Mouse (Mus musculus) adrenal gland, adult 10 weeks (tissue): ENCODE measurements around the gene Olfr545. TPM values are rescaled to one million over a fixed set of nuclear protein-coding genes. Genes with fewer than 3 reads are reported as not detected.

Experiments used
- polyA plus RNA-seq: library from polyadenylated mRNA; stranded (reverse); fragments of 350-450 nt; fragmentation: Illumina TruSeq; extraction: RNeasy Lipid Tissue Mini Kit (QIAGEN cat#74804); gene quantifications from one replicate; pipeline ENCODE4 v1.2.3, GENCODE M21; 2014; ENCODE audit warnings: low read depth, low replicate concordance

Gene Olfr545
- polyA plus RNA-seq = not detected

GRCm38 (mm10) chr7:102499473-102499872 is at the start of gene Olfr545:
TSS of gene Olfr545 (minus strand) at chr7:102499573.

GRCm38 (mm10) chr7:102540596-102540995 is 41.2 kb upstream of the Olfr545 start, which contains the start of gene Olfr548-ps1:
TSS of gene Olfr548-ps1 (plus strand) at chr7:102540896.

GRCm38 (mm10) chr7:102534449-102534848 is 35.1 kb upstream of the Olfr545 start, which contains the start of gene Olfr547:
TSS of gene Olfr547 (plus strand) at chr7:102534749.

GRCm38 (mm10) chr7:102488161-102488560 is 11.2 kb downstream of the Olfr545 start, which contains the start of gene Olfr544:
TSS of gene Olfr544 (minus strand) at chr7:102488313.

GRCm38 (mm10) chr7:102481579-102481978 is 17.8 kb downstream of the Olfr545 start, which contains the start of gene Olfr543:
TSS of gene Olfr543 (minus strand) at chr7:102481679.

GRCm38 (mm10) chr7:102441657-102442391 is 57.5 kb downstream of the Olfr545 start, which contains the start of gene Rrm1:
TSS of gene Rrm1 (plus strand) at chr7:102441695.

Other genes starting within 250 kb of the Olfr545 start
- 7.1 TPM for gene Rhog, start 243.5 kb downstream of the Olfr545 start, polyA plus RNA-seq
- 15.4 TPM for gene Stim1, start 231.8 kb downstream of the Olfr545 start, polyA plus RNA-seq
- 47.2 TPM for gene Rrm1, start 57.9 kb downstream of the Olfr545 start, polyA plus RNA-seq
- not detected for gene Olfr543, start 17.9 kb downstream of the Olfr545 start, polyA plus RNA-seq
- gene Olfr544, start 11.3 kb downstream of the Olfr545 start, polyA plus RNA-seq = not detected
- gene Olfr547, start 35.2 kb upstream of the Olfr545 start, polyA plus RNA-seq = not detected
- gene Olfr548-ps1, start 41.3 kb upstream of the Olfr545 start, polyA plus RNA-seq = not detected
- not detected for gene Olfr549, start 50.3 kb upstream of the Olfr545 start, polyA plus RNA-seq
- 17.0 TPM for gene Trim21, start 65.9 kb upstream of the Olfr545 start, polyA plus RNA-seq
- not detected for gene Olfr550, start 71.9 kb upstream of the Olfr545 start, polyA plus RNA-seq
- not detected for gene Olfr551, start 92.3 kb upstream of the Olfr545 start, polyA plus RNA-seq
- gene Olfr552, start 98.2 kb upstream of the Olfr545 start, polyA plus RNA-seq = not detected
- not detected for gene Olfr553, start 118.6 kb upstream of the Olfr545 start, polyA plus RNA-seq
- not detected for gene Olfr554, start 138.9 kb upstream of the Olfr545 start, polyA plus RNA-seq
- gene Olfr555, start 159.2 kb upstream of the Olfr545 start, polyA plus RNA-seq = not detected
- not detected for gene Olfr556, start 165.3 kb upstream of the Olfr545 start, polyA plus RNA-seq
- 8.5 TPM for gene Trim68, start 187.8 kb upstream of the Olfr545 start, polyA plus RNA-seq
- gene Olfr557, start 196.3 kb upstream of the Olfr545 start, polyA plus RNA-seq = not detected
- 2.6 TPM for gene Olfr558, start 202.6 kb upstream of the Olfr545 start, polyA plus RNA-seq
- not detected for gene Olfr33, start 219.5 kb upstream of the Olfr545 start, polyA plus RNA-seq
- gene Olfr559, start 227.9 kb upstream of the Olfr545 start, polyA plus RNA-seq = not detected